Mouse (Mus musculus) small intestine, adult 2 months (tissue): ENCODE results near the gene Gatc. TPM values are rescaled to one million over a fixed set of nuclear protein-coding genes. Genes with fewer than 3 reads are reported as not detected.
"Not testable (repeated sequence)": the region's sequence is repeated elsewhere in the genome, so short reads cannot be mapped to it uniquely, and the experiment has no call there.

ENCODE experiments used
- H3K27ac ChIP-seq: fragments of 200-500 bp; 2 replicates; pipeline ENCODE4 v1.5.1; 2012; ENCODE audit warnings: low read depth, low read length, control low read depth, inconsistent platforms; ENCODE audit not compliant: insufficient read depth
- H3K27me3 ChIP-seq: fragments of 200-500 bp; 2 replicates; pipeline ENCODE4 v1.6.1; 2012; ENCODE audit warnings: mild to moderate bottlenecking, moderate library complexity, low read length, inconsistent platforms; ENCODE audit not compliant: control insufficient read depth, insufficient read depth
- H3K36me3 ChIP-seq: fragments of 200-500 bp; 2 replicates; pipeline ENCODE4 v1.6.1; 2012; ENCODE audit warnings: mild to moderate bottlenecking, low read length, control low read depth, inconsistent platforms; ENCODE audit not compliant: control insufficient read depth, insufficient read depth
- H3K4me1 ChIP-seq: fragments of 200-500 bp; 2 replicates; pipeline ENCODE4 v1.6.1; 2012; ENCODE audit warnings: low read length, inconsistent platforms, mixed read lengths; ENCODE audit not compliant: control insufficient read depth, insufficient read depth, insufficient read length
- H3K4me3 ChIP-seq: fragments of 200-500 bp; 2 replicates; pipeline ENCODE4 v1.5.1; 2012; ENCODE audit warnings: low read depth, mild to moderate bottlenecking, control low read depth, inconsistent platforms, low read length, moderate library complexity
- CTCF ChIP-seq: fragments of 200-500 bp; IDR thresholded peaks from 2 replicates; pipeline ENCODE4 v1.5.1; 2012; ENCODE audit warnings: low read depth, mild to moderate bottlenecking, control low read depth, inconsistent platforms, low read length, moderate library complexity, mixed read lengths; ENCODE audit not compliant: insufficient replicate concordance, insufficient read length; ENCODE audit errors: extremely low read depth
- POLR2A ChIP-seq: fragments of 200-500 bp; IDR thresholded peaks from 2 replicates; pipeline ENCODE4 v1.6.1; 2012; ENCODE audit warnings: low read depth, mild to moderate bottlenecking, control low read depth, inconsistent platforms, low read length, moderate library complexity
- WGBS: fragments of 180-500 bp; shearing (Covaris S2); methylation state at CpG from one replicate; pipeline ENCODE4 v1.1.7; 2018; 5-methylcytosine and 5-hydroxymethylcytosine counted together
- polyA plus RNA-seq: library from polyadenylated mRNA; depleted of rRNA; stranded (reverse); fragments of >200 nt; gene quantifications from 2 replicates; pipeline ENCODE4 v1.2.3, GENCODE M21; 2012

The Gatc gene
- polyA plus RNA-seq, 1 experiment: 6.0 TPM

DNA sequence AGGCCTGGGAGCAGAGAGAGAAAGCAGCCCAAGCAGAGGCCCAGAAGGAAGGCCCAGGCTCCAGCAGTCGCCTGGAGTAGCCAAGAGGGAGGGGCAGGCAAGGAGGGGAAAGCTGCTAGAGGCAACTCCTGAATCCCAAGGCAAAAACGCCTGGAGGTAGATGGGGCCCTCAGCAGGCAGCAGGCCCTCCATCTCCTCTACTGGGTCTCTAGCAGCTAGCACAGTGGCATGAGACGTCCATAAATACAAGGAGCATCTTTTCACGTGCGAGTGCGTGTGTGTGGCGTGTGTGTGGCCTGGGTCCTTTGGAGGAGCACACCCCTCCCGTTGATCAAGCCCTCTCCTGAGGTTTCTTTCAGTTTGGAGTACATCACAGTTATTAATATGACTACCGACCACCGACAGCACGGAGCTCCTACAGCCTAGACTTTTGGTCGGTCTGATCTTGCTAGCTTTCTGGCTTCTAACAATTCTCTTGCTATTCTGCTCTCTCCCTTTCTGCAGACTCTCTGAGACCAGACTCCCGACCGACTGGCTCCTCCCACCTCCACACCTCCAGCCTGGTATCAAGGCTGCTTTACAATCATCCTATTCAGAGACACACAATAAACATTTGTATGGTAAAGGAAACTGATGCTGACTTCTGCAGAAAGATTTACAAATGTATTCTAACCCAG is 23.9 kb downstream of the Gatc start:
- TF ChIP-seq CTCF (no peak), POLR2A (no peak)
- H3K27me3 ChIP-seq: no peaks in the 10 kb centered on the region
- peak overlapping the region; percentile 18; the same call in 1 of the 2 replicates for H3K27ac ChIP-seq
- H3K36me3 ChIP-seq: no peaks in the 10 kb centered on the region
- H3K4me3 ChIP-seq: no peak overlapping the region
- H3K4me1 ChIP-seq: peaks cover 26% of the 10 kb centered on the region; the same call in 1 of the 2 replicates
- 36% methylated on average over 14 of the region's 14 CpGs for WGBS

DNA sequence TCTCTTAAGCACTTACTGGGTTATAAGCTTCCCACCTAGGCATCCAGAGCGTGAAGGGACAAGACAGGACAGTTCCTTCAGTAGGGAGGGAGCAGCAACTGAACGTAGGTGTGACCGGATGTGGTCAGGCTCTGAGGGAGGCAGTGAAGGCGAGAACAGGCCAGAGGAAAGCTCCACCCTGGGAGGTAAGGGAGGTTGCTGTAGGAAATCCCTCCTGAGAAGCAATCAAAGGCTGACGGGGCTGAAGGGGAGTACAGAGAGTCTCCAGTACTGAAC is 27.4 kb downstream of the Gatc start:
- Histone ChIP-seq H3K36me3 (no peaks in the 10 kb centered on the region), H3K27me3 (no peaks in the 10 kb centered on the region), H3K4me3 (no peak overlapping the region), H3K4me1 (peaks cover 23% of the 10 kb centered on the region; the same call in 1 of the 2 replicates), H3K27ac (no peak overlapping the region)
- no peak for TF ChIP-seq CTCF
- TF ChIP-seq POLR2A: no peak
- 31% methylated on average over 5 of the region's 5 CpGs for WGBS

DNA sequence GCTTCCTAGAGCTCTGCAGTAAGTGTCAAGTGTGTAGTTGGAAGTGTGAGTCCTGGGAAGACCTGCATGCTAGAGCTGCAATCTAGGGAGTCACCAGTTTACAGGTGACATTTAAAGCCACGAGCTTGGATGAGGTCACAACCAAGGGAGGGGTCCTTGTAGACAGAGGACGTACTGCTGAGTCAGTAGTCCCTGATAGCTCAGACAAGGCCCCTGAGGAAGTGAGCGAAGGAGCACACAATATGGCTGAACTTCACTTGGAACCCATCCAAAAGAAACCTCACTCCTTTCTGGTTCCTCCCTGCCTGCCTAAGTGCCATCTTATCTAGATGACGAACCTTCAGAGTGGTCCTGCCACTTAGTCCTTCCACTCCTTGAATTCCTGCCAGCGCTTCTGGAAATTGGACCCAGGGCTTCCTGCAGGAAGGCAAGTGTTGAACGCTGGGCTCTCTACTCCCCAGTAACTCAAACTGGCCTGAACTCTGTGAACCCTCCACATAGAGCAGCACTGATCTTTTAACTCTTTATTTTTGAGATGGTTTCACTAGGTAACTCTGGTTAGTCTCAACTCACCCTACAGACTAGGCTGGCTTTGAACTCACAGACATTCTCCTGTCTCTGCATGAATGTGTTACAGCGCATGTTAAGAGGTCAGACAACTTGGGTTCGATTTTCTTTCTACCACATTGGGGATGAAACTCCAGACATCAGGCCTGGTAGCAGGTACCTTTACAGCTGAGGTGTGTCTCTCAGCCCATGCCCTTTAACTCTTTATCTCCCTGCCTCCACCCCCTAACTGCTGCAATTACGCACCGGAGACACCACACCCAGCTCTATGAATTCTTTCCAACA is 27.9 kb downstream of the Gatc start:
- H3K27me3 ChIP-seq: no peaks in the 10 kb centered on the region
- 26% methylated on average over 10 of the region's 10 CpGs for WGBS
- no peak overlapping the region for H3K4me3 ChIP-seq
- TF ChIP-seq CTCF: no peak
- TF ChIP-seq POLR2A: no peak
- no peaks in the 10 kb centered on the region for H3K36me3 ChIP-seq
- peaks cover 23% of the 10 kb centered on the region; the same call in 1 of the 2 replicates for H3K4me1 ChIP-seq
- peak overlapping the region; percentile 18; the same call in 1 of the 2 replicates for H3K27ac ChIP-seq

DNA sequence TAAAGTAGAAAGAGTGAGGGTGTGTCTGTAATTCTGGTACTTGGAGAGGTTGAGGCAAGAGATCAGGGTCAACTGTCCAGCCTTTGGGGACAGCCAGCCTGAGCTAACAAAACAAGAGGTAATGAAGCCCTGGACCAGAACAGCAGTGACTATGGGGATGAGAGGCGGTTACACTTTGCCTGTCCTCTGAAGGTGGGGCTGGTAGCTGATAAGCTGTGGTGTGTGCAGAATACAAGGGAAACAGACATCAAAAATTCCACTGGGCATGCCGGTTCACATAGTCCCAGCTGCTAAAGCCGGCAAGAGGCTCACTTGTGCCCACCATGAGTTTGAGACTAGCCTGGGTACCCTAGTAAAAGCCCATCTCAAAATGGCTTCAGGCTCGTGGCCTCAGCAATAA is 28.6 kb downstream of the Gatc start:
- 0 out of 2 replicates have a peak overlapping the region, but pooled peaks have one; percentile 7 for H3K27ac ChIP-seq

DNA sequence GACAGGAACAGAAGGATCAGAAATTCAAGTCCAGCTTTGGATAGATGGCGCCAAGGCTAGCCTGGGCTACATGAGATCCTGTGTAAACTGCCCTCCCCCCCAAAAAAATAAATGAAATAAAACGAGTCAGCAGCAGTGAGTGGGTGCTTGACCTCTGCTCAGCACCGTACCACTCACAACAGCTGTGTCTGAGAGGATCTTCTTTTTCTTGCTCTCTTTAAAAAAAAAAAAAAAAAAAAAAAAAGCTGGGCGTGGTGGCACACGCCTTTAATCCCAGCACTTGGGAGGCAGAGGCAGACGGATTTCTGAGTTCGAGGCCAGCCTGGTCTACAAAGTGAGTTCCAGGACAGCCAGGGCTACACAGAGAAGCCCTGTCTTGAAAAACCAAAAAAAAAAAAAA is 38.8 kb downstream of the Gatc start:
- H3K4me1 ChIP-seq, H3K4me3 ChIP-seq, H3K36me3 ChIP-seq, H3K27me3 ChIP-seq, H3K27ac ChIP-seq: not testable (repeated sequence)
- 76% methylated on average over 7 of the region's 7 CpGs for WGBS

More for the DNA sequence above, 28.6 kb downstream of the Gatc start:
- peaks cover 20% of the 10 kb centered on the region; the same call in 1 of the 2 replicates for H3K4me1 ChIP-seq
- H3K27me3 ChIP-seq: no peaks in the 10 kb centered on the region
- H3K4me3 ChIP-seq: no peak overlapping the region
- 32% methylated on average over 4 of the region's 4 CpGs for whole genome bisulfite sequencing
- TF ChIP-seq POLR2A (no peak), CTCF (no peak)
- H3K36me3 ChIP-seq: no peaks in the 10 kb centered on the region

DNA sequence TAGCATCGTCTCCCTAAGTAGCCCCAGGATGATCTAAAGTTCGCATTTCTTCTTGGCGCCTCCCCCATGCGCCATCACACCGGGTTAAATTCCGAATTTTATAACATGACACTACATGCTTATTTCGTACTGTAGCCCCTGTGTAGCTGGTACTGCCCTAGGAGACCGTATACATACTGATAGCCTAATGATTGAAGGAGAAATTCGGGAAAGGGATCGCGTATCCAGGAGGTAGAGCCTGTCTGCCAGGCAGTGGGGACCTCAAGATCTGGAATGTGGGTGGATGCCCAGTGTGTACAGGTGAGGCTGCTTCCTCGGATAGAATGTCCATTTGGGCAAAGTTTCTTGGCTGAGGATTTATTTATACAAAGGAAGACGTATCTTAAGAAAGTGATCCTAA is 39.4 kb downstream of the Gatc start:
- no peak for TF ChIP-seq CTCF
- TF ChIP-seq POLR2A: no peak
- Histone ChIP-seq H3K27me3 (no peaks in the 10 kb centered on the region), H3K4me1 (peaks cover 6% of the 10 kb centered on the region), H3K36me3 (peaks cover 13% of the 10 kb centered on the region), H3K4me3 (peak overlapping the region; percentile 67), H3K27ac (no peak overlapping the region)
- WGBS: 16% methylated on average over 13 of the region's 13 CpGs

DNA sequence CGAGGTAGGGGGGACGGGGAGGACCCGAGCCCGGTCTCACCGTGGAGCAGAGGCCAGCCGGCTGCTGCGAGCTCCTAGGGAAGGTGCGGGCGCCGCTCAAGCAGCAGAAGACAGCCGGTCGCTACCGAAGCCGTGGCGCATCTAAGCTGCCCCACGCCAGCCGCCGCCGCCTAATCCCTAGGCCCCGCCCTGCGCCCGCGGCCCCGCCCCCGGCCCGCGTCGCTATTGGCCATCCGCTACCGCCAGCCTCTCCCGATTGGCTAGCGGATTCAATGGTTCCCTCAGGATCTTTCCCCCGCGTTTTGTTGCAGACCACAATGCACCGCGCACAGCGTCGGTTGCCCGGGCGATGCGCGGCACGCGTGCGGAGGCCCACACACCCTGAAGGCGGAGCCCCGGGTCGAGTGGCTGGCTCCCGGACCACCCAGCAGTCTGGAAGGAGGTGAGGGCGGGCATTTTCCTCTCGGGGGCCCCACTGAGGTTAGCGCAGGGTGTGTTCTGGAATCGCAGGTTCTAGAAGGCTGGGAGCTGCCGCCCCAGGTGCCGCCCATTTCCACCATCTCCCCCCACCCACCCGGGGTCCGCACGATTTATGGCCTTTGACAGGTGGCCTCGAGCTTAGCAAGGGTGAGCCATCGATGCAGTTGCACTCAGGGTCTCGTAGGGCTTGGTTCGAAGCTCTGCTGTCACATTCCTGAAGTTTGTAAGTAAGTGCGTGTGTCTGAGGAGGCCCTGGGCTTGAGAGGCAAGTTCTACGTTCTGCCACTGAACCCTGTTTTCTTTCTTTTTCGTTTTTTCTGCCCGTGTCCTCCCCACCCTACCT is 40.0 kb downstream of the Gatc start, which contains the start of gene Dynll1:
Gene Dynll1 (minus strand): TSS at position 208 of the 823 bp plus-strand sequence.
- no peak for TF ChIP-seq CTCF
- TF ChIP-seq POLR2A: peak; percentile 93
- no peaks in the 10 kb centered on the region for H3K27me3 ChIP-seq
- under 1% methylated on average over 66 of the region's 66 CpGs for WGBS
- peaks cover 7% of the 10 kb centered on the region for H3K4me1 ChIP-seq
- H3K27ac ChIP-seq: peak within 1 kb of the TSS; percentile 72
- peaks cover 16% of the 10 kb centered on the region for H3K36me3 ChIP-seq
- peak within 1 kb of the TSS; percentile 98 for H3K4me3 ChIP-seq
